Mouse (Mus musculus): ENCODE results near the gene Grm3. TPM values are rescaled to one million over a fixed set of nuclear protein-coding genes. Genes with fewer than 3 reads are reported as not detected.

Gene Grm3
- polyA plus RNA-seq (2016; fragmentation: Nextera tagmentation; extraction: Ambion mirVana) = 0.49 and 0.80 TPM in 2 replicates

GRCm38 (mm10) chr5:9724956-9725600 is at the start of gene Grm3:
Gene Grm3, minus strand, starts transcription at chr5:9725170.
- H3K36me3 ChIP-seq = no peaks in the 10 kb centered on the region
- no peak within 1 kb of the TSS for H3K27ac ChIP-seq
- under 1% methylated on average over 25 of the region's 25 CpGs for WGBS
- peaks cover 3% of the 10 kb centered on the region; the same call in 1 of the 2 replicates for H3K4me1 ChIP-seq
- no peaks in the 10 kb centered on the region for H3K9me3 ChIP-seq
- peaks cover 21% of the 10 kb centered on the region for H3K27me3 ChIP-seq
- peak within 1 kb of the TSS; percentile 38 for H3K9ac ChIP-seq
- H3K4me3 ChIP-seq = peak within 1 kb of the TSS; percentile 44
- ATAC-seq (ENCODE audit: insufficient number of reproducible peaks, insufficient read depth, low FRiP score, low TSS enrichment) = no peak
- H3K4me2 ChIP-seq (replicated peaks) = peak within 1 kb of the TSS; percentile 86

DNA sequence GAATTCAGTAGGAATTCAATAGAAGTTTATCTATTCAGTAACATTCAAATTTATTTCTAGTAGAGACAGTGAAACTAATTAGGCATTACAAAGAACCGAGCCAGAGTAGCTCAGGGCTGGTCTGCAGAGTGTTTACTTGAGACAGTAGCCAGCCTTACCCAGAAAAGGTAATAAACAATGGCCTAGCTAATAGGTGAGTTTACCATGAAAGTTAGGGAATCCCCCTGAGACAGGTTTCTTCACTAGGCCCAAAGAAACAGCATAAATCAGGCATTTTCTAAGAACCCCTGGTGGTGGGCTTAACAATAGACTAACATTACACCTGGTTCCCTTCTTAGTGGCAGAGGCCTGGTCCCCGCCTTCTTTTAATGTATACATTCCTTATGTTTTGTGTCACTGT is 30.8 kb upstream of the Grm3 start:
- ATAC-seq (ENCODE audit: insufficient number of reproducible peaks, insufficient read depth, low FRiP score, low TSS enrichment) = no peak
- Histone ChIP-seq H3K4me1 (no peaks in the 10 kb centered on the region), H3K4me3 (no peak overlapping the region), H3K9me3 (no peaks in the 10 kb centered on the region), H3K9ac (no peak overlapping the region), H3K27me3 (no peaks in the 10 kb centered on the region), H3K4me2 (replicated peaks) (no peak overlapping the region), H3K27ac (no peak overlapping the region), H3K36me3 (no peaks in the 10 kb centered on the region)
- WGBS = 71% methylated on average over 2 of the region's 2 CpGs

- Histone ChIP-seq H3K4me1 (no peaks in the 10 kb centered on the region), H3K27me3 (no peaks in the 10 kb centered on the region), H3K4me2 (replicated peaks) (no peak overlapping the region), H3K27ac (no peak overlapping the region), H3K36me3 (no peaks in the 10 kb centered on the region), H3K9ac (no peak overlapping the region), H3K9me3 (no peaks in the 10 kb centered on the region), H3K4me3 (no peak overlapping the region)
- no peak for ATAC-seq (ENCODE audit: insufficient number of reproducible peaks, insufficient read depth, low FRiP score, low TSS enrichment)
- WGBS = 66% methylated on average over 5 of the region's 5 CpGs
Observed at GRCm38 (mm10) chr5:9748184-9748583, 23.2 kb upstream of the Grm3 start.

GRCm38 (mm10) chr5:9744120-9744519 is 19.1 kb upstream of the Grm3 start:
- ATAC-seq (ENCODE audit: insufficient number of reproducible peaks, insufficient read depth, low FRiP score, low TSS enrichment) = no peak

GRCm38 (mm10) chr5:9725601-9726268 is 765 bp upstream of the Grm3 start:
- peaks cover 3% of the 10 kb centered on the region; the same call in 1 of the 2 replicates for H3K4me1 ChIP-seq
- no peak overlapping the region for H3K27ac ChIP-seq
- H3K36me3 ChIP-seq = no peaks in the 10 kb centered on the region
- H3K27me3 ChIP-seq = peaks cover 21% of the 10 kb centered on the region
- under 1% methylated on average over 22 of the region's 22 CpGs for WGBS
- peak overlapping the region; percentile 86 for H3K4me2 ChIP-seq (replicated peaks)
- ATAC-seq (ENCODE audit: insufficient number of reproducible peaks, insufficient read depth, low FRiP score, low TSS enrichment) = peak; percentile 84
- peak overlapping the region; percentile 44 for H3K4me3 ChIP-seq
- H3K9ac ChIP-seq = no peak overlapping the region; the same call in 1 of the 2 replicates
- no peaks in the 10 kb centered on the region for H3K9me3 ChIP-seq

More at GRCm38 (mm10) chr5:9744120-9744519, 19.1 kb upstream of the Grm3 start:
- Histone ChIP-seq H3K9ac (no peak overlapping the region), H3K9me3 (no peaks in the 10 kb centered on the region), H3K4me1 (no peaks in the 10 kb centered on the region), H3K4me3 (no peak overlapping the region), H3K36me3 (no peaks in the 10 kb centered on the region), H3K4me2 (replicated peaks) (no peak overlapping the region), H3K27ac (no peak overlapping the region), H3K27me3 (no peaks in the 10 kb centered on the region)
- WGBS = 94% methylated on average over 5 of the region's 5 CpGs

- Histone ChIP-seq H3K4me3 (peak overlapping the region; percentile 44), H3K4me2 (replicated peaks) (peak overlapping the region; percentile 86), H3K9me3 (no peaks in the 10 kb centered on the region), H3K9ac (no peak overlapping the region), H3K27me3 (peaks cover 21% of the 10 kb centered on the region), H3K27ac (no peak overlapping the region), H3K4me1 (peaks cover 3% of the 10 kb centered on the region; the same call in 1 of the 2 replicates), H3K36me3 (no peaks in the 10 kb centered on the region)
- 13% methylated on average over 13 of the region's 13 CpGs for WGBS
- ATAC-seq (ENCODE audit: insufficient number of reproducible peaks, insufficient read depth, low FRiP score, low TSS enrichment) = no peak
Observed at GRCm38 (mm10) chr5:9724287-9724955, 549 bp downstream of the Grm3 start.

DNA sequence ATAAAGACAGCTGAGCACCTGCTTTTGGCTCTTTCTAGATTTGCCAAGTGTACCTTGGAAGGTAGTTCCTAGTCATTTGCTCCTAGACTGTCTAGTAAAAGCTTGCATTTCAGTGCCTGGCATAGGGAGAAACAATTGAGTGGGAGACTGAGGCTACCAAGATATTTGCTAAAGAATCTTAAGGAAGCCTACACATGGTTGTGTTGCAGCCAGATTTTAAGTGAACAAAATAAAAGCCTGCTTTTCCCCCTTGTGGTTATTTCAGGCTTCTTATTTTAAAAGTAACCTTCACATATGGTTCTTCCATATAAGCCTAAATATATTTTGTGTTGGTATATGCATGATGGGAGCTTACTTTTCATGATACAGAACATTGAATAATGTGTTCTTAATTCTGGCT is 3.8 kb downstream of the Grm3 start:
- H3K27me3 ChIP-seq = peaks cover 21% of the 10 kb centered on the region
- no peaks in the 10 kb centered on the region for H3K9me3 ChIP-seq
- H3K4me1 ChIP-seq = peaks cover 3% of the 10 kb centered on the region; the same call in 1 of the 2 replicates
- no peaks in the 10 kb centered on the region for H3K36me3 ChIP-seq
- ATAC-seq (ENCODE audit: insufficient number of reproducible peaks, insufficient read depth, low FRiP score, low TSS enrichment) = no peak
- H3K4me2 ChIP-seq (replicated peaks) = no peak overlapping the region
- H3K4me3 ChIP-seq = no peak overlapping the region
- H3K27ac ChIP-seq = no peak overlapping the region
- no peak overlapping the region for H3K9ac ChIP-seq

DNA sequence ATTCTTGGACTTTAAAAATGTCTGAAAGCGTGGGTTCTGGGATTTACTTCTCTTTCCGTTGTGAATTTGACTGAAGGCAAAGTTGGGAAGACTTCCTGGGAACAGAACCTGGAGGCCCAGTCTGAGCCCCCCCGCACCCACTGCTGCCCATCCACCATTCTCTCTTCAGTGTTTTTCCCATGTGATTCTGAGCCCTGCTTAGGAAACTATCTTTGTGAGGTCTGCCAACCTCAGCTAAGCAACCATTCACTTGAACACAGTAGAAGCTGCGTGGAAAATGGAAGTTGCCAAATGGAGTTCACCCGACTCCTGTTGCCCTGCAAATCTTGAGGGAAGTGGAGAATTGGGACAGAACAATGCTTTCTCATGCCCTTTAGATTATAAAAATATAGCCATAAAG is 8.7 kb downstream of the Grm3 start:
- H3K36me3 ChIP-seq = no peaks in the 10 kb centered on the region
- 79% methylated on average over 5 of the region's 5 CpGs for WGBS
- no peak overlapping the region for H3K27ac ChIP-seq
- no peaks in the 10 kb centered on the region for H3K9me3 ChIP-seq
- H3K4me2 ChIP-seq (replicated peaks) = no peak overlapping the region
- no peak overlapping the region for H3K4me3 ChIP-seq
- no peak overlapping the region for H3K9ac ChIP-seq
- H3K27me3 ChIP-seq = no peaks in the 10 kb centered on the region
- ATAC-seq (ENCODE audit: insufficient number of reproducible peaks, insufficient read depth, low FRiP score, low TSS enrichment) = no peak
- H3K4me1 ChIP-seq = no peaks in the 10 kb centered on the region

DNA sequence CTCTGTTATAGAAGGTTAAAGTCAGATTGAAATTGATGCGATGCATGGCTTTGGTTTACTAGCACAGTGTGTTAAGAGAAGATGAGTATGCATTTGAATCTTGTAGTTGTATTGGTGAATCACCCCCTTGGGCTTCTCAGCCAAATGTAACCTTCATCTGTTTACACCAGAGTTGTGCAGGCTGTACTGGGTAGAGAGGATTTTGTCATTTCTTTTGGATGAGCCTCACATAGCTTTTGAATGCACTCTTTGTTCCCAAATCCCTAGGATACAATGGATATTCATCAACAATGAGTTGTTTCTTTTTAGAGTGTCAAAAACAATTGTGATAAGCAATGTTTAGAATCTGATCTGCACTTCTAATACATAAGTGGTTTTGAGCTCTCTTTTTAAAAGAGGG is 17.9 kb downstream of the Grm3 start:
- WGBS = 81% methylated on average over 1 of the region's 1 CpGs
- Histone ChIP-seq H3K9me3 (no peaks in the 10 kb centered on the region), H3K4me3 (no peak overlapping the region), H3K4me1 (no peaks in the 10 kb centered on the region), H3K27me3 (no peaks in the 10 kb centered on the region), H3K36me3 (no peaks in the 10 kb centered on the region), H3K4me2 (replicated peaks) (no peak overlapping the region), H3K27ac (no peak overlapping the region), H3K9ac (no peak overlapping the region)
- ATAC-seq (ENCODE audit: insufficient number of reproducible peaks, insufficient read depth, low FRiP score, low TSS enrichment) = no peak

- 32% methylated on average over 3 of the region's 3 CpGs for WGBS
- Histone ChIP-seq H3K4me3 (no peak overlapping the region), H3K9me3 (no peaks in the 10 kb centered on the region), H3K9ac (no peak overlapping the region), H3K36me3 (no peaks in the 10 kb centered on the region), H3K27me3 (no peaks in the 10 kb centered on the region), H3K27ac (no peak overlapping the region), H3K4me2 (replicated peaks) (no peak overlapping the region), H3K4me1 (no peaks in the 10 kb centered on the region)
- ATAC-seq (ENCODE audit: insufficient number of reproducible peaks, insufficient read depth, low FRiP score, low TSS enrichment) = no peak
Observed at GRCm38 (mm10) chr5:9703385-9704009, 21.5 kb downstream of the Grm3 start.

GRCm38 (mm10) chr5:9702656-9703384 is 22.1 kb downstream of the Grm3 start:
- Histone ChIP-seq H3K4me3 (no peak overlapping the region), H3K27me3 (no peaks in the 10 kb centered on the region), H3K9ac (no peak overlapping the region), H3K4me1 (no peaks in the 10 kb centered on the region), H3K27ac (no peak overlapping the region), H3K9me3 (no peaks in the 10 kb centered on the region), H3K4me2 (replicated peaks) (no peak overlapping the region), H3K36me3 (no peaks in the 10 kb centered on the region)
- 38% methylated on average over 3 of the region's 3 CpGs for WGBS
- no peak for ATAC-seq (ENCODE audit: insufficient number of reproducible peaks, insufficient read depth, low FRiP score, low TSS enrichment)

Measured in embryonic facial prominence, embryonic 12.5 days (tissue).